Mouse (Mus musculus): Measurements from ENCODE around the gene Lyrm2. TPM values are rescaled to one million over a fixed set of nuclear protein-coding genes. Genes with fewer than 3 reads are reported as not detected.

The Lyrm2 gene
- total and polyA plus RNA-seq, 3 experiments, result 35.7 to 135 (median 47.5) TPM

DNA sequence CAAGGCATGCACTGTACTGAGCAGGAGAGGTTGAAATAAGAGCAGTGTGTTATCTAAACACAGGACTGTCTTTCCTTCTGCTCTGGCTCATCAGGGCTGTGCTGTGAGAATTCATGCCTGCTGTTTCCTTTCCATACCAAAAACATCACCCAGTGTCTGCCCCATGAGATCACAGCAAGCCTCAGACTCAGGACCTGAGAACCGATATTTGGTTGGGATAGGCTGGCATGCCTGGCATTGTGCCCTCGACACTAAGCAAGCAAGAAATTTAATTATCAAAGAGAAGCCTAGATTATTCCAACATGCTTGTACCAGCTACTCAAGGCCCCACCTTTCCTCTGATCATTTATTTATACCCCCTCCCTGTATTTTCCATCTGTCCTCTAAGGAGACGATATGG is 34.5 kb downstream of the Lyrm2 start:
- dilution Hi-C loops (cut with MboI; ENCODE audit: extremely low pct_ligation_motif_present, extremely low pct_unique_long_range_greater_than_20kb, low sequenced_read_pairs), result no loop called here
- in situ Hi-C loops (cut with MboI; ENCODE audit: low pct_ligation_motif_present, low pct_unique_long_range_greater_than_20kb, low sequenced_read_pairs), result no loop called here

DNA sequence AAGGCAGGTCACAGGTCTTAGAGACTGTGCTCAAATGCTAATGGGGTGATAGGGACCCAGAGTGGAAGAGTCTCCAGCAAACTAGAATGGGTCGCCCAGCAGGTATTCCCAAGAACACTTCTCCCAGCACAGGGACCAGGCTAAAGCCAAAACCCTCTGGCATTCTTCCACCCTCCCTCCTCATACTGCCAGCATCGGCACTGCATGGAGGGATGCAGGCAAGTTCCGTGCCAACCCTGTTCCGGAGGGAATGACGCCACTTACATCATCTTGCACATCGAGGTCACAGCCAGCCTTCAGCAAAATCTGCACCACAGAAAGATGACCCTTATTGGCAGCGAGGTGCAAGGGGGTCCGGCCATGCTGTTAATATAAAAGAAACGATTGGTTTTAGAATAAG is 36.0 kb downstream of the Lyrm2 start:
- TF ChIP-seq ZKSCAN1 (IDR thresholded peaks at IDR 0.05; ENCODE audit: borderline replicate concordance, low read depth, low read length) (no peak), MAFK (IDR thresholded peaks at IDR 0.05; ENCODE audit: insufficient replicate concordance, low read length) (no peak), MEF2A (IDR thresholded peaks at IDR 0.05; ENCODE audit: borderline replicate concordance, low read depth, low read length) (no peak), TBP (conservative IDR thresholded peaks at IDR 0.05; ENCODE audit: low read depth, low read length) (no peak), NELFE (IDR thresholded peaks at IDR 0.05; ENCODE audit: low read depth, low read length) (no peak), POLR2AphosphoS2 (IDR thresholded peaks at IDR 0.05; ENCODE audit: low read depth, low read length) (no peak), CHD2 (IDR thresholded peaks at IDR 0.05; ENCODE audit: low read length) (no peak)
- Histone ChIP-seq H3K4me1 (ENCODE audit: control insufficient read depth in 1 of 2, insufficient read depth in 2 of 2) (no peaks in the 10 kb centered on the region), H3K9ac (ENCODE audit: insufficient read depth, low read depth) (no peak overlapping the region), H3K9me3 (replicated peaks; ENCODE audit: low read length) (no peaks in the 10 kb centered on the region), H3K27ac (ENCODE audit: insufficient read depth, low read depth) (no peak overlapping the region), H3K4me3 (replicated peaks in 1 of 3; ENCODE audit: low read depth in 2 of 3, low read length in 2 of 3, poor library complexity in 1 of 3) (no peak overlapping the region), H3K79me2 (replicated peaks; ENCODE audit: control insufficient read depth, extremely low read depth, insufficient read depth, poor library complexity, severe bottlenecking) (no peaks in the 10 kb centered on the region), H3K36me3 (replicated peaks in 1 of 2; ENCODE audit: control insufficient read depth in 1 of 2, insufficient read depth in 1 of 2, low read length in 1 of 2) (no peaks in the 10 kb centered on the region), H3K4me2 (ENCODE audit: insufficient read depth, low read depth, poor library complexity, severe bottlenecking) (no peak overlapping the region), H3K27me3 (replicated peaks) (no peaks in the 10 kb centered on the region)
- no peak for DNase-seq (ENCODE audit: extremely low read depth)
- dilution Hi-C loops (cut with MboI; ENCODE audit: extremely low pct_ligation_motif_present, extremely low pct_unique_long_range_greater_than_20kb, low sequenced_read_pairs), result no loop called here
- in situ Hi-C loops (cut with MboI; ENCODE audit: low pct_ligation_motif_present, low pct_unique_long_range_greater_than_20kb, low sequenced_read_pairs), result no loop called here

More for the DNA sequence above, 34.5 kb downstream of the Lyrm2 start:
- no peaks in the 10 kb centered on the region for H3K9me3 ChIP-seq (replicated peaks; ENCODE audit: low read length)
- no peak for TF ChIP-seq NELFE (IDR thresholded peaks at IDR 0.05; ENCODE audit: low read depth, low read length)
- TF ChIP-seq PAX5 (IDR thresholded peaks at IDR 0.05; ENCODE audit: low read length), result no peak
- no peak for TF ChIP-seq SMC3 (IDR thresholded peaks at IDR 0.05; ENCODE audit: low read depth, low read length)
- TF ChIP-seq MAZ (IDR thresholded peaks at IDR 0.05; ENCODE audit: low read depth, low read length), result no peak
- TF ChIP-seq MEF2A (IDR thresholded peaks at IDR 0.05; ENCODE audit: borderline replicate concordance, low read depth, low read length), result no peak
- no peak for TF ChIP-seq NRF1 (IDR thresholded peaks at IDR 0.05; ENCODE audit: low read depth, low read length)
- TF ChIP-seq ZC3H11A (IDR thresholded peaks at IDR 0.05; ENCODE audit: low read depth, low read length), result no peak
- no peak for TF ChIP-seq ELF1 (IDR thresholded peaks at IDR 0.05; ENCODE audit: low read depth, low read length)
- TF ChIP-seq MYC (IDR thresholded peaks at IDR 0.05; ENCODE audit: low read depth, low read length), result no peak
- TF ChIP-seq USF2 (conservative IDR thresholded peaks at IDR 0.05; ENCODE audit: low read depth, low read length), result no peak
- no peak for TF ChIP-seq JUN (IDR thresholded peaks at IDR 0.05; ENCODE audit: insufficient read depth, low read depth, low read length)
- no peak for TF ChIP-seq TBP (conservative IDR thresholded peaks at IDR 0.05; ENCODE audit: low read depth, low read length)
- no peak for TF ChIP-seq ZKSCAN1 (IDR thresholded peaks at IDR 0.05; ENCODE audit: borderline replicate concordance, low read depth, low read length)
- TF ChIP-seq POLR2AphosphoS2 (IDR thresholded peaks at IDR 0.05; ENCODE audit: low read depth, low read length), result no peak
- TF ChIP-seq GABPA (IDR thresholded peaks at IDR 0.05; ENCODE audit: insufficient replicate concordance, low read depth, low read length), result no peak
- TF ChIP-seq SIN3A (IDR thresholded peaks at IDR 0.05; ENCODE audit: low read length), result no peak
- TF ChIP-seq ZNF384 (IDR thresholded peaks at IDR 0.05; ENCODE audit: low read depth, low read length), result no peak
- TF ChIP-seq MAX (IDR thresholded peaks at IDR 0.05; ENCODE audit: low read length), result no peak
- no peak for TF ChIP-seq TCF12 (IDR thresholded peaks at IDR 0.05; ENCODE audit: low read depth, low read length)
- no peak for TF ChIP-seq CHD2 (IDR thresholded peaks at IDR 0.05; ENCODE audit: low read length)
- H3K79me2 ChIP-seq (replicated peaks; ENCODE audit: control insufficient read depth, extremely low read depth, insufficient read depth, poor library complexity, severe bottlenecking), result no peaks in the 10 kb centered on the region
- no peak for DNase-seq (ENCODE audit: extremely low read depth)
- no peak overlapping the region for H3K9ac ChIP-seq (ENCODE audit: insufficient read depth, low read depth)
- H3K4me3 ChIP-seq (replicated peaks in 1 of 3; ENCODE audit: low read depth in 2 of 3, low read length in 2 of 3, poor library complexity in 1 of 3), result no peak overlapping the region
- no peaks in the 10 kb centered on the region for H3K4me1 ChIP-seq (ENCODE audit: control insufficient read depth in 1 of 2, insufficient read depth in 2 of 2)
- H3K4me2 ChIP-seq (ENCODE audit: insufficient read depth, low read depth, poor library complexity, severe bottlenecking), result no peak overlapping the region
- H3K36me3 ChIP-seq (replicated peaks in 1 of 2; ENCODE audit: control insufficient read depth in 1 of 2, insufficient read depth in 1 of 2, low read length in 1 of 2), result no peaks in the 10 kb centered on the region
- H3K27ac ChIP-seq (ENCODE audit: insufficient read depth, low read depth), result no peak overlapping the region
- H3K27me3 ChIP-seq (replicated peaks), result no peaks in the 10 kb centered on the region

Measured in CH12.LX (cell line).